Mouse (Mus musculus): Measurements from ENCODE around the gene Vat1.
A peak's percentile ranks its signal among the peaks of the same experiment; 100 is the strongest.
"Not testable (repeated sequence)": the region's sequence is repeated elsewhere in the genome, so short reads cannot be mapped to it uniquely, and the experiment has no call there.

Vat1 gene

DNA sequence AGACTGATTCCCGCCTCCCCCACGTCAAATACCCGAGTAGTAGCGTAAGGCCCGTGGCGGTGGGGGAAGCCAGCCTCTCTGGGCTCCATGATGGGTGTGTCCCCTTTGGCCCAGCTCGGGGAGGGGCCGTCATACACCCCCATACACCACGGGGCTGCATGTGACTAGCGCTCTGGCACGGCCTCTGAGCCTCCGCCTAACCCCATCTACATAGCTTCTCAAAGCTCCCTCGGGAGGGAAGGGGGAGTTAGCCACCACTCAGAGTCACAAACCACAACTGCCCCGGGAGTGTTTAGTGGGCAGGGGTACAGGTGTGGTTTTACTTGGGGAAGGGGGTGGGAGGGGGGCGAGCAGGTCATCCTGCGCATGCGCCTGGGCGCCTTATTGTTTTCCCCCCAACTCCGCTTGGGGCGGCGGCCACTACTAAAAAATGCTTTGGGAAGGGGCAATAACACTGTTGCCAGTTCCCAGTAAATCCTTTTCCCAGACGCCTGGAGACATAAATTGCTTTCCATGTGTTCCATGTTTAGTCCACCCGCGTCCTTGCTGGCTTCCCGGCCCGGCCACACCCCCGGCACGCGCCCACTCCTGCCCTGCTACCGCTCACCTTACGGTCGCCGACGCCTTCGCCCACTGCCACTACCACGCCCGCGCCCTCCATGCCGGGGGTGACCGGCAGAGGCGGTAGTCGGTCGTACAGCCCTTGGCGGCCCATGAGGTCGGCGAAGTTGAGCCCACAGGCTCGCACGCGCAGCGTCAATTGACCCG lies 745 bp downstream of the Vat1 start:
- peak; percentile 74 to 79 for DNase-seq

DNA sequence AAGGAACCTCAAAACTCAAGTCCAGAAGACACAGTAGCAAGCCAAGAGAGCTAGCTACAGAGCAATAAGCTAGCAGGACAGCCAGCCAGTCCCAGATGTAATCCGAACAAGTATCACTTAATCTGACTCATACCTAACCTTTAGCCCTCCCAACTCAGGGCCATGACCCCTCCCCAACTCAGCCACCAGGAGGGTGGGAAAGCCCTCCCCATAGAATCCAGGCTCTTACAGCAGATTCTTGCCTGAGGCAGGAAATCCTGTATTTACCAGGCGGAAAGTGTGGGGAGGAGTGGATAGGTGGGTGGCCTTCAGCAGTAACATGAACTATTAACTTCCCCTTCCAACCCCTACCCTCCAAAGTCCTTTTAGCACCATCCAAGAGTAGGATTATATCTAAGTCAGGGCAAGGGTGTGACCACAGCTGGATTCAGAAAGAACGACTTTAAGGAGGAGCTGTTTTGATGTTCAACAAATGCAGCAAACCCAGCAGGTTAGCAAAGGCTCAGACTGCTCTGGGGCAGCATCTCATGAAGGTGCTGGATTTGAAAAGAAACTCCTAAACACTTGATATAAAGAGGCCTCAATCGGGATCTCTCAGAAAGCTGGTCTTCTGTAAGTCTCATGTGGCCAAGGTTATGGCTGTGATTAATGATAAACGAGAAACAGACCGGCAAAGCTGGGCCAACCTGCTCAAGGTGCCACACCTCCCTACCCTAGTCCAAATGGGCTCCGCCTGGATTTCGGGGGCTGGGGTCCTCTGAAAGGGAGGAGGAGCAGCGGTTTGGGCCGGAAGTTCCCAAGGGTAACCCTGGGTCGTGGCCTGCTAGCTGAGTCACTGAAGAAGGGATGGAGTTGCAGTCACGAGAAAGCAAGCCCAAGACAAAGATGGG lies 1.6 kb downstream of the Vat1 start, which contains the start of gene Rnd2:
TSS of gene Rnd2 (plus strand) at position 789 of the 890 bp plus-strand sequence.
- DNase-seq = peak in 1 of 2 experiments; percentile 15

DNA sequence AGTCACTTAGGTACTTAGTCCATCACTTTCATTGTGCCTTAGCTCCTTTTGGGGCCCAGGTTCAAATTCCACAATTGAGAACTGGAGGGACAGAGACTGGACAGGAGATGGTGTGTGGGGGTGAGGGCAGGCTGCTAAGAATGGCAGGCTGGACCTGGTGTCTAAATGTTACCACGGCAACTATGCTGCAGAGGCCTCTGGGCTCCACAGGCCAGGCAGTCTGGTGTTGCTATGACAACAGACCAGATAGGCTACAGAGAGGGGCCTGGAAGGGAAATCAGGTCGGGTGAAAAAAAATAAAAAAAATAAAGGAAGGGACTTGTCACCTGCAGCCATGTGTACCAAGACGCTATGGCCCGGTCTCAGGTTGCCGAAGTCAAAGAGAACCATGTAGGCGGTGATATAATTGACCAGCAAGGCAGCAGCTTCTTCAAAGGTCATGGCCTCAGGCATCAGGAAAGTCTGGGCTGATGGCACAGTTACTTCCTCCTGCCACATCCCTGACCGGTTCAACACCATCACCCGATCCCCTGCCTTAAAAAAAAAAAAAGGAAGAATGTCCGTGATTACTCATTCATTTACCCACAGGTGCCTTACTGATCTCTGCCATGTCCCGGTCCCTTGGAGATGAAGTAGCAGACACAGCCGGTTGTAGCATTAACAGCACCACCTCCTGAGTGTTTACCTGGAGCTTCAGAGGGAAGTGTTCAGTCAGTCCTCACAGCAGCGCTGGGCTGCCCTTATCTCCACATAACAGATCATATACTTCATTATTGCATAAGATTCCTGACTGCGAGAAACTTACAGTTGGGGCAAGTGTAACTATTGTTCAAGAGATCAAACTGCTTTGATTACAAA lies 3.2 kb downstream of the Vat1 start:
- no peak for DNase-seq

DNA sequence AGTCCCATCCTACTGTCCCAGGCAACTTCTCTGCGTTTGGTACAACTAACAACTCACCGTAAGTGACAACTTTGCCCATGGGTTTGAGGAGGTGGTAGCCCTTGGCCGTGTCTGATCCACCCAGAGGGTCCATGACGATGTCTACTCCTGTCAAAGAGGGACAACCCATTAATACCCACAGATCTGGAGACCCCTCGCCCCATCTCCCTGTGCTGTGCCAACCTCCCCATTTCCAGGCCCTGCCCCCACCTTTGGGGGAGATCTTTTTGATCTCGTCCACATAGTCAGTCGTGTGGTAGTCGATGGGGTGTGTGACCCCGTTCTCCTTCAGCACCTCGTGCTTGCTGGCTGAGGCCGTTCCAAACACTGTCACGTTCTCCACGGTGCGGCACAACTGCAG lies 3.9 kb downstream of the Vat1 start:
- no peak for DNase-seq

DNA sequence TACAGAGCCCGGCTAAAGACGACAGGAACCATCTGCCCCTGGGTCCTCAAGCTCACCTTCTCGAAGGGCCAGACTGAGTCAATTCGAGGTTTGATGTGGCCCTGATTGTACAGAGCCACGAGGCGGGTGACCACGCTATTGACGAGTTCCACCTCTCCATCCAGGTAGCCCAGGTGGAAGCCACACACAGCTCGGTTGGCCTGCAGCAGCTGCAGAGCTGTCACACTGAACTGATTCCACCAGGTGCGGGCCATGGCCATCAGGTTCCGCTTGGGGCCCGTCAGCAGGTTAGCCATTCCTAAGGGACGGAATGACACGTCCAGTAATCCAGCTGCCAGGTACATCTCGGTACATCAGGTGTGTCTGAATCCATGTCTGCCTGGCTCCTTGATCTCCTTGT lies 5.7 kb downstream of the Vat1 start:
- DNase-seq = no peak

DNA sequence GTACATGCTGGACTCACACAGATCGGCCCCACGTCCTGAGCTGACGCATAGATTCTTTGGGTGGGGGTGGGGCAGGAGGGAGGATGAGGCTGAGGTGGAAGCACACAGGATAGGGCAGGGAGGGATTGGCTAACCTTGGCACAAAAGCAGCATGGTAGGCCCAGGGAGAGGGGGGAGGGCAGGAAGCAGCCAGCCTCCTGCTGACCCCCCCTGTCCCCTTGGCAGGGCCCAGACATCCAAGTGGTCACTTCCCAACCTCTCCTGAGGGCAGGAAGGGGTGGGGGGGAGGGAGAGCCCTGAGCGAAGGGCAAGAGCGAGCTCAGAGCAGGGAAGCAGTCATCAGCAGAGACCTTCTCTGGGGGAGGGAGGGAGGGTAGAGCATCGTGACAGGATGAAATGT lies 6.3 kb downstream of the Vat1 start:
- no peak for DNase-seq

DNA sequence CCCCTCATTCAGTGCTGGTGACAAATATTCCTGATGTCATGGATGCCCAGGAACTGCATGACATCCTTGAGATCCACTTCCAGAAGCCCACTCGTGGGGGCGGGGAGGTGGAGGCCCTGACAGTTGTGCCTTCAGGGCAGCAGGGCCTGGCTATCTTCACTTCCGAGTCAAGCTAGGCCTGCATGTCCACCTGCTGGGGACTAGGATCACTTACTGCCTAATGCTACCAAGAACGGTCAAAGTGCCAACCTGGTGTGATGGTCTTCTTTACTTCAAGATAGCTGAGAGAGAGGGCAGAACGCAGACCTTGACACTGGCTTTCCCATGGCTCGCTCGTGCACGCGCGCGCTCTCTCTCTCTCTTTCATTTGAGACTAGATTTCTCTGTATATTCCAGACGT lies 7.8 kb downstream of the Vat1 start:
- DNase-seq = no peak

DNA sequence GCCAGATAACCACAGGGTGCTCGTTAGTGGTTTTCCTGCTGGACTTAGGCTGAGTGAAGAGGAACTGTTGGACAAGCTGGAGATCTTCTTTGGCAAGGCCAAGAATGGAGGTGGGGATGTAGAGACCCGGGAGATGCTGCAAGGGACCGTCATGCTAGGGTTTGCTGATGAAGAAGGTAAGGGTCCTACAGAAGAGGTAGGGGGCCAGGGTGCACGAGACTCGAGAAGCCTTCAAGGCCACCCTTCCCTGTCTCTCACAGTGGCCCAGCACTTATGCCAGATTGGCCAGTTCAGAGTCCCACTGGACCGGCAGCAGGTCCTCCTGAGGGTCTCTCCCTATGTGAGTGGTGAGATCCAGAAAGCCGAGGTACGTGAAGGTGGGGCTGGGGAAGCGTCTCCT lies 8.4 kb downstream of the Vat1 start:
- DNase-seq = no peak

DNA sequence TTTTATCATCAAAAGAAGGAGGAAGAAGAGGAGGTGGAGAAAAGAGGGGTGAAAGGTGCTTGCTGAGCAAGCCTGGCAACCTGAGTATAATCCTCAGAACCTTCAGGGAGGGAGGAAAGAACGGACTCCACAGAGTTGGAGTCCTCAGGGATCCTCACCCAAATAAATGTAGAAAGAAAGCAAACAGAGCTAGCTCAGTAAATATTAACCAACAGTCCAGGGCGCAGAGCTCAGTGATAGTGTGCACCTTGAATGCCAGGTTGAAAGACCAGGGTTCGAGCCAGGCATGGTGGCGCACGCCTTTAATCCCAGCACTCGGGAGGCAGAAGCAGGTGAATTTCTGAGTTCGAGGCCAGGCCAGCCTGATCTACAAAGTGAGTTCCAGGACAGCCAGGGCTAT lies 10.4 kb downstream of the Vat1 start:
- DNase-seq = no peak

DNA sequence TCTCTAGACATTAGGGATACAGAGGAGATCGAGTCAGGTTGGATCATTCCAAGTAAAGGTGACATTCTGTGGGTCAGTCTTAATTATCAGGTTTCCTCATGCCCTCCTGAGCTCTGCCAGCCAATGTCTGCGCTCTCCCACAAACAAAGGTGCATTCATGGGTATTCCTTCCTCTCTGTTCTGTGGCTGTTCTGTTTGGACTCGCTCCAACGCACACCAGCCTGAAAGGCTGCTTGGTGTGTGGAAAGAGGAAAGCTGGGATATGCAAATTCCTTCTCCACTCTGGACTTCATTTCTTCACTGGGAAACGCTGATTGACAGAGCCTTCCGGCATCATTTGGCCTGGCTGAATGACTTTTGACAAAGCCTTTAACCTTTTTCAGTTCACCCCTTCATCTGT lies 11.3 kb downstream of the Vat1 start:
- no peak for DNase-seq

DNA sequence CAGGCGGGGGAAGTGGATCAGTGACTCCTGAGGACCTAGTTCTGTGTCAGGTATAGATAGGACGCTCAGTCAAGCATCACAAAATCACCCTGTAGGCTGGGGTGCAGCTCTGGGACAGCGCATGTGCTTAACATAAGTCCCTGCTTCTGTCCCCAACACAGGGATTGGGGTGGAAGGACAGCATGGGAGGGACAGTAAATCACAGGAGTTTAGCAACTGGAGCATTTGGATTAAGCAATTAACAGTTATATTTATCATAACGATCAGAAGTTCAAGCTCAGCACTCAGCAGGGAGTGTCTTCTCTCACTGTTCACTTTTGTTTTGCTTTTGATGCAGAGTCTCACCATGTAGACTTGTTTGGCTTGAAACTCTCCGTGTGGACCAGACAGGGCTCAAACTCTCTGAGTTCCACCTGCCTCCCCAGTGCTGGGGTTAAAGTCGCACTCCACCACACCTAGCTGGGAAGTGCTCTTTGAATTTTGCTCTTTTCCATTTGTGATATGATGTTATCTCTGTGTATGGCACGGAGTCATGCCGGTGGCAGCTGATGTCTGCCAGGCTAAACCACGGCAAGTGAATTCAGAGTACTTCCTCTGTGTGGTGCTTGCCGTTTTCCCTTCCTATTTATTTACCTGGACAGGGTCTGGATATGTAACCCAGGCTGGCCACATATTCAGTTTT lies 13.8 kb downstream of the Vat1 start:
- no peak for DNase-seq

DNA sequence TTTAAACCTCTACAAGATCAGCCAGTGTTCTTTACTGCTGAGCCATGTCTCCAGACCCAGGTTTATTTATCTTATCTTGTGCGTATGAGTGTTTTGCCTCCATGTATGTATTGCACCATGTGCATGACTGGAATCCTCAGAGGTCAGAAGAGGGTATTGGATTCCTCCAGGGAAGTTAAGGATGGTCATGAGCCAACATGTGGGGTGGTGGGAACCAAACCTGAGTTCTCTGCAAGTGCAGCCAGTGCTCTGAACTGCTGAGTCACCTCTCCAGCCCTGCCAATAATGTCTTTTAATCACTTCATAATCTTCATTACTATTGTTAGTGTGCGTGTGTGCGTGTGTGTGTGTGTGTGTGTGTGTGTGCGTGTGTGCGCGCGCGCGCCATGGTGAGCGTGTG lies 14.5 kb downstream of the Vat1 start:
- DNase-seq = no peak

DNA sequence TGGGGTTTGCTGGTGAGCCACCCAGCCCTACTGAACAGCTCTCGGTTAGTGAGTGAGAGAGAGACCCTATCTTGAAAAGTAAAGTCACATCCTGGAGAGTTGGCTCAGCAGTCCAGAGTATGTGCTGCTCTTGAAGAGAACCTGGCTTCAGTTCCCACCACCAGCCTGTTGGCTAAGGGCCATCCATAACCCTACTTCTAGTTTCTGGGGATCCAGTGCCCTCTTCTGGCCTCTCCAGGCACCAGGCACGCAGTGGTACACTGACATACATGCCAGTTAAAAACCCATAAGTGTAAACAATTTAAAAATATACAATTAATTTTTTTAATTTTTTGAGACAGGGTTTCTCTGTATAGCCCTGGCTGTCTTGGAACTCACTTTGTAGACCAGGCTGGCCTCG lies 15.6 kb downstream of the Vat1 start:
- DNase-seq = peak; percentile 42 to 57

DNA sequence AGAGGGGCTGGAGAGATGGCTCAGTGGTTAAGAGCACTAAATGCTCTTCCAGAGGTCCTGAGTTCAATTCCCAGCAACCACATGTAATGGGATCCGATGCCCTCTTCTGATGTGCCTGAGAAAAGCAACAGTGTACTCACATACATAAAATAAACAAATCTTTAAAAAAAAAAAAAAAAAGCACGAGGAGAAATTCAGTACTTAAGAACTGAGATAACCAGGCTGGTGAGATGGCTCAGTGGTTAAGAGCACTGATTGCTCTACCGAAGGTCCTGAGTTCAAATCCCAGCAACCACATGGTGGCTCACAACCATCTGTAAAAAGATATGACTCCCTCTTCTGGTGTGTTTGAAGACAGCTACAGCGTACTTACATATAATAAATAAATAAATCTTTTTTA lies 16.4 kb downstream of the Vat1 start:
- DNase-seq = not testable (repeated sequence)

DNA sequence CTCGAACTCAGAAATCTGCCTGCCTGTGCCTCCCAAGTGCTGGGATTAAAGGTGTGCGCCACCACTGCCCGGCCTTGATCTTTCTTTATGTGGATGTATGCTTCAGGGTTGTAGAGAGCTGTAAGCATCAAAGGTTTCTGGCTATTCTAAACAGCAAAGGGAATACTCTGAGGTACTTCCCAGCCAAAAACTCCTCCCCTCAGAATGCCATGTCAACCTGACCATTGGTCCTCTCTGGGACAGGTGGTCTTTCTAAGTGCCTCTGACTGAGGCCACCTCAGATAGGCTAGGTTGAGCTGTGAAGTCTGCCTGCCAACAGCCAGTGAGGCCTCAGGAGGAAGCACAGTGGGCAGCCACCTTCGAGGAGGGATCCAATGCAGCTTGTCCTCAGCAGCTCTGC lies 17.1 kb downstream of the Vat1 start:
- DNase-seq = peak; percentile 23 to 36

DNA sequence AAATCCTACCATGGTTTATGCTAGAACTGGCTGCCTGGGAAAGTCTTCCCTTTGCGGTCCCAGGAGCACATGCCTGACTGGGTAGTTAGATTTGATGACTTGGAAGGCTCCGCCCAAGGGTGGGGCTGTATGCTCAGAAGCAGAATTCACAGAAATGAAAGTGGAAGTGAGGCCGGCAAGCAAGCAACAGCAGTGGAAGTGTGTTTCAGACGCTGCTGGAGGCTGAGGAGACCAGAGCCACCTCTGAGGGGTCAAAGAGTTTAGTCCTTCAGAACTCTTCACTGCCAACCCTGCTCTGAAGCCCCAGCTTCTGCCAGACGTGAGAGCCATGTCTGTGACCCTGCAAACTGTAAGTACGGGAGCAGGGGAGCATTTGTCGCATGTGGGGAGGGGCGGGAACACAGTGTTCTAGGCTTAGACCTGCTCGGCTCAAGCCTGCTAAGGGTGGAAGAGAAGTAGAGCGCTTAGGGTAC lies 17.7 kb downstream of the Vat1 start, which contains the start of gene Ifi35:
TSS of gene Ifi35 (plus strand) at position 134 of the 473 bp plus-strand sequence.
- DNase-seq = peak; percentile 74 to 78

DNA sequence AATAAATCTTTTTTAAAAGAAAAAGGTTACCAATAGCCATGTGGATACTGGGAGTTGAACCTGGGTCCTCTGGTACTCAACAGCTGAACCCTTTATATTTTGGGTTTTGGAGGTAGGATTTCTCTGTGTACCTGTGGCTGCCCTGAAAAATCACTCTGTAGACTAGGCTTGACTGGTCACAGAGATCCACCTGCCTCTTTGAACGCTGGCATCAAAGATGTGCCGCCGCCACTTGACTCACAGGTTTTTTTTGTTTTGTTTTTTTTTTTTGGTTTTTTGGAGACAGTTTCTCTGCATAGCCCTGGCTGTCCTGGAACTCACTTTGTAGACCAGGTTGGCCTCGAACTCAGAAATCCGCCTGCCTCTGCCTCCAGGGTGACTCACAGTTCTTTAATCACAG lies 18.2 kb downstream of the Vat1 start:
- DNase-seq = no peak

DNA sequence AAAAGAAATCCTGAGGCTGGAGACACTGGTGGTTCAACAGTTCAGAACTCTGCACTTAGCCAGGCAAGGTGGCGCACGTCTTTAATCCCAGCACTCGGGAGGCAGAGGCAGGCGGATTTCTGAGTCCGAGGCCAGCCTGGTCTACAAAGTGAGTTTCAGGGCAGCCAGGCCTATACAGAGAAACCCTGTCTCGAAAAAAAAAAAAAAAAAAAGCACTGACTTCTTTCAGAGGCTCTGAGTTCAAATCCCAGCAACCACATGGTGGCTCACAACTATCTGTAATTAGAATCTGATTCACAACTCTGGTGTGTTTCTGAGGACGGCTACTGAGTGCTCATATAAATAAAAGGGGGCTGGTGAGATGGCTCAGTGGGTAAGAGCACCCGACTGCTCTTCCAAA lies 19.2 kb downstream of the Vat1 start:
- not testable (repeated sequence) for DNase-seq

DNA sequence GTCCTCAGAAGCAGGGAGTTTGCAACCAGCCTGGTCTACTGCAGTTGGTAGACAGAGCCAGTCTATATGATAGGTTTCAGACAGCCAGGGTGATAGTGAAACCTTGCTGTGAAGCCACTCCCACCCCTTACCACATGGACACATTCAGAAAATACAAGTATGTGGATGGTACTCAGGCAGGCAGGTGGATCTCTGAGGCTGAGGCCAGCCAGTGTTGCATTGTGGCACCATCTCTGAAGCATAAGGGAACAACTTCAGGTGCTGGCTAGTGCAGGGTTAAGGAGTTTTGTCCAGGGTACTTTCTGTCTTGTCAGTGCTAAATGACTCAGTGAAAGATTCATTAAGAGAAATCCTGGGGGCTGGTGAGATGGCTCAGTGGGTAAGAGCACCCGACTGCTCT lies 19.7 kb downstream of the Vat1 start:
- no peak for DNase-seq

DNA sequence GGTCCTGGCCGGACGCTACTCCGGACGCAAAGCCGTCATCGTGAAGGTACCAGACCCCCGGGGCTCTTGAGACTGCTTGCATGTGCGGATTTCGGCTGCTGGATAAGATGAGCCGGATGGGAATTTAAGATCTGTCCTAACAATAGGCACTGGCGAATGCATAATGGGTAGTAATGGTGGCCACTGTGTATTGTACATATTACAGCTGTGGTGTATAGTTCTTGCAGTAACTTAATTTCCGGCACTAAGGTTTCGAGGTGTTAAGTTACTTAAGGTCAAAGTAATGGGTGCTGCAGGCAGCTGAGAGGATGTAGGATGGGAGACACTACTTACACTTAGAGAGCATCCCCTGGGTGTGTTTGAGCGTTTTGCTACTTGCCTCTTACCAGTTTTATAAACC lies 23.3 kb downstream of the Vat1 start:
- DNase-seq = no peak

DNA sequence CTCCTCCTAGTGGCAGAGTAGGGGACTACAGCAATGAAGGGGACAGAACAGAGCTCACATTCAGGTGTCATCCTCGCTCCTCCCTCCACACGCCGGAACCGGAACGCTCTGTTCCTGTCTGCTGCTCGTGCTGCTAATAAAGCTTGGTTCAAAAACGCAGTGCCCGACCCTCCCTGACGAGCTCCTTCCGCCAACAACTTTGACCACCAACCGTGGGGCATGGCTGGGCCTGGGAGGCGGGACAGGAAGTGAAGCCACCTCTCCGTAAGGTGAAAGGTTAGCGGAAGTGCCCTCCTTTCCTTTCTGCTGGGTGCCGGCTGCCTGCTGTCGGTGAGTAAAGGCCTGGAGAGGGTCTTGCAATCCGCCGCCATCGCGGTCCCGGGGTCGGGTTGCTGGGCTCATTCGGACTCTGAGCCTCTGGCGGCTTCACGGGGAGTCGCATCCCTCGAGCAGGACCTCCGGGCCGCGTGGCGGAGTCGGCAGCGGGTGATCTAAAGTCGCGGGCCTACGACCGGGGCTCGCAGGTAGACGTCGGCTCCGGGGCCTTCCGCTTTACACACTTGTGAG lies 23.8 kb downstream of the Vat1 start, which contains the start of gene Rpl27:
TSS of gene Rpl27 (plus strand) at position 172 of the 567 bp plus-strand sequence.
- DNase-seq = peak; percentile 95 to 96

All from B cell, adult 2 months (primary cell).